Mouse (Mus musculus): ENCODE data around the gene Gm21188.
"Not testable (repeated sequence)": the region's sequence is repeated elsewhere in the genome, so short reads cannot be mapped to it uniquely, and the experiment has no call there.

The Gm21188 gene

GRCm38 (mm10) chr13:120026911-120027310, 25.1 kb downstream of the Gm21188 start, which contains the start of gene Gm36079:
Gm36079 (minus strand) TSS chr13:120027011.
- not testable (repeated sequence) for ATAC-seq (ENCODE audit: low TSS enrichment)

DNA sequence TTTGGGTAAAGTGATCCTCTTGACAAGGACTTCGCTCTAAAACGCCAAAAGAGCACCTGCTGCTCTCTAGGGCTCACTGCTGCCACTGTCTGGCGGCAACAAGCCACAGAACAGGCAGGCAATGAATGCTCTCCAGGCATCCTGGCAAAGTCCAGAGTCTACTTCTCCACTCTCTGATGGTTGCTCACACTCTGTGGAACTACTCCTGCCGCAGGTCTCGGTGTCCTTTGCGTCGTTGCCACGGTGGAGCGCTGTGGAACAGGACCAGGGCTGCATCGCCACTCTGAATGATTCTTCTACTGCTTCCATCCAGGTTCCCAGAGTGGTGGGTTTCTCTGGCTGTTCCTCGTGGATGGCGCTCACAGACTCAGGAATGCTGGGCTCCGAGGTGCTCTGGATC, 25.6 kb downstream of the Gm21188 start:
- ATAC-seq (ENCODE audit: low TSS enrichment): not testable (repeated sequence)

DNA sequence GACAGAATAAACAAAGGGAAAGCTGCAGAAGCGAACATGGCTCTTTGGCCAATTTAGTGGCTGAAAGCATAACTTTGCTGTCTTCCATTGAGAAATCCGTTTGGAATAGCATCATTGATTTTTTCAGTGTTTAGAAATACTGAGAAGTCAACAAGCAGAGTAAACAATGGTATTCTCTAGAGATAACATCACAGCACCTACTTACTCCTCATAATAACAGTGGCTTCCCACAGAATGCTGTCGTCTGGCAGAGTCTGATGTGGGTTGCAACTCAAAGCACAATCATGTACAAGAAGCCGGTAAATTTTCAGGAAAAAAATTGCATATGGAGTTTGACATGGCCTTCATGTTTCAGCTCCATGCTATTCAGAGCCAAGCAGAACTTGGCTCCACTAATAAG, 26.4 kb downstream of the Gm21188 start:
- not testable (repeated sequence) for ATAC-seq (ENCODE audit: low TSS enrichment)

- not testable (repeated sequence) for ATAC-seq (ENCODE audit: low TSS enrichment)
Measured at GRCm38 (mm10) chr13:120025004-120025403, 27.0 kb downstream of the Gm21188 start.

- ATAC-seq (ENCODE audit: low TSS enrichment): not testable (repeated sequence)
Measured at GRCm38 (mm10) chr13:120024581-120024980, 27.4 kb downstream of the Gm21188 start.

- ATAC-seq (ENCODE audit: low TSS enrichment): peak; percentile 50; the same call in 1 of the 2 replicates
Measured at GRCm38 (mm10) chr13:120021477-120021876, 30.5 kb downstream of the Gm21188 start.

GRCm38 (mm10) chr13:120015348-120016007, 36.5 kb downstream of the Gm21188 start:
- not testable (repeated sequence) for ATAC-seq (ENCODE audit: low TSS enrichment)

- ATAC-seq (ENCODE audit: low TSS enrichment): not testable (repeated sequence)
Measured at GRCm38 (mm10) chr13:120013962-120014361, 38.0 kb downstream of the Gm21188 start.

- not testable (repeated sequence) for ATAC-seq (ENCODE audit: low TSS enrichment)
Measured at GRCm38 (mm10) chr13:120013544-120013943, 38.5 kb downstream of the Gm21188 start.

GRCm38 (mm10) chr13:120010068-120010467, 41.9 kb downstream of the Gm21188 start:
- not testable (repeated sequence) for ATAC-seq (ENCODE audit: low TSS enrichment)

GRCm38 (mm10) chr13:119999215-119999614, 52.8 kb downstream of the Gm21188 start:
- ATAC-seq (ENCODE audit: low TSS enrichment): not testable (repeated sequence)

GRCm38 (mm10) chr13:119998442-119999086, 53.4 kb downstream of the Gm21188 start:
- peak; percentile 81 for ATAC-seq (ENCODE audit: low TSS enrichment)

DNA sequence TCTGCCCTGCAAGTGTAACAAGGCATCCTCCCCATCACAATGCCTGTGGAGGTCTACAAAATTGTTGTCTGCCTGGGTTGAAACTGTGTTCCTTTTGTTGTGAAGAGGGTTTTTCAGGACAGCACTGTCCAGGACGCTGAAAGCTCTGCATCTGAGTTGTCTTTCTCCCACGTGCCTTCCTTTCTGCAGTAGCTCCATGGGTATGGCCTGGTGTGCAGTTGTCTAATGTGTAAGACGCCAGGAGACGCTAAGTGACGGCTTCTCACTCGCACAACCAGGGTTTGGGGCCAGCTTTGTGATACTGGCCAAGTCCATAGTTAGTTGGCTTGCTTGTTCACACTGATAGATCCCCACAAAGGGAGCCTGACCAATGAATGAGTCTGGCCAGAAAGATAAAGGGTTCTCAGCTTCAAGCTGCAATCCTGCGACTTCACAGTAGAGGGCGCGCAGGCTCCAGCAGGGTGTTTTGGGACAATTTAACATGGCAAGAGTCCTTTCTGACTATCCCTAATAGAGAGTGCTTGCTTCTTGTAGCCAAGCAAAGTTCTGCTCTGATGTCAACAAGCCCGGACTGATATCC, 60.0 kb downstream of the Gm21188 start:
- ATAC-seq (ENCODE audit: low TSS enrichment): peak; percentile 59; the same call in 1 of the 2 replicates

DNA sequence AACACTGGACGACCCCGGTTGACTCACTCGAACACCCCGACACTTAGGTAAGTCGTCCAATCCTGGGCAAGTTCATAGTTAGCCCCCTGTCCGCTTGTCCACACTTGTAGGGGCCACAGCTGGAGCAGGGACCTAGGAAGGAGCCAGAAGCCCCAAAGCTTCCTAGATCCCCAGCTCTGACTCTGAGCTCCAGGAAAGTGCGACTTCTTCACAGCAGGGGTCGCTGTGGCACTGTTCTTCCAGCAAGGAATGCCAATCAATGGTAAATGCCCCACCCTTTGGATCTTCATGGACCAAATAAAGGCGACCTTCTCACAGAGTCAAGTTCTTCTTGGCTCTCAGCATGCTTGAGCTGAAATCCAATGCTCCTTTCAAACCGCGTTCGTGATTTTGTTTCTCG, 60.7 kb downstream of the Gm21188 start:
- ATAC-seq (ENCODE audit: low TSS enrichment): peak; percentile 83

All from frontal cortex, adult (tissue).